Mouse (Mus musculus) forebrain, embryonic 13.5 days (tissue): ENCODE data around the gene Tfap2d. TPM values are rescaled to one million over a fixed set of nuclear protein-coding genes. Genes with fewer than 3 reads are reported as not detected.

Experiments used
- ATAC-seq: fragments of 200-750 bp; cut with Nextera tagmentation; 2 replicates; pipeline ENCODE4 v1.8.0; 2017
- H3K27ac ChIP-seq: fragments of 300-500 bp; sonication (generic); 2 replicates; pipeline ENCODE4 v1.5.1; 2015; ENCODE audit warnings: inconsistent platforms, mild to moderate bottlenecking, moderate library complexity
- H3K27me3 ChIP-seq: fragments of 300-500 bp; sonication (generic); 2 replicates; pipeline ENCODE4 v1.6.1; 2015; ENCODE audit warnings: mild to moderate bottlenecking, inconsistent platforms
- H3K36me3 ChIP-seq: fragments of 300-500 bp; sonication (generic); 2 replicates; pipeline ENCODE4 v1.6.1; 2015; ENCODE audit warnings: mild to moderate bottlenecking, inconsistent platforms; ENCODE audit not compliant: poor library complexity, severe bottlenecking
- H3K4me1 ChIP-seq: fragments of 300-500 bp; sonication (generic); 2 replicates; pipeline ENCODE4 v1.6.1; 2015; ENCODE audit warnings: inconsistent platforms
- H3K4me2 ChIP-seq: fragments of 300-500 bp; sonication (generic); 2 replicates; pipeline ENCODE4 v1.6.1; 2015; ENCODE audit warnings: inconsistent platforms, mild to moderate bottlenecking, moderate library complexity
- H3K4me3 ChIP-seq: fragments of 300-500 bp; sonication (generic); 2 replicates; pipeline ENCODE4 v1.5.1; 2015; ENCODE audit warnings: mild to moderate bottlenecking, inconsistent platforms
- H3K9ac ChIP-seq: fragments of 300-500 bp; sonication (generic); 2 replicates; pipeline ENCODE4 v1.6.1; 2015; ENCODE audit warnings: mild to moderate bottlenecking, inconsistent platforms
- H3K9me3 ChIP-seq: fragments of 300-500 bp; sonication (generic); replicated peaks from 2 replicates; pipeline ENCODE4 v1.6.1; 2016; ENCODE audit warnings: inconsistent platforms
- WGBS: fragments of 180-500 bp; shearing (Covaris S2); methylation state at CpG from one replicate; pipeline ENCODE4 v1.1.7; 2015; 5-methylcytosine and 5-hydroxymethylcytosine counted together
- polyA plus RNA-seq: library from polyadenylated mRNA; unstranded; fragments of >200 nt; fragmentation: Nextera tagmentation; extraction: Ambion mirVana; gene quantifications from 2 replicates; pipeline ENCODE4 v1.2.1, GENCODE M21; 2015

Gene Tfap2d
- polyA plus RNA-seq, result 4.0 and 4.2 TPM in 2 replicates

DNA sequence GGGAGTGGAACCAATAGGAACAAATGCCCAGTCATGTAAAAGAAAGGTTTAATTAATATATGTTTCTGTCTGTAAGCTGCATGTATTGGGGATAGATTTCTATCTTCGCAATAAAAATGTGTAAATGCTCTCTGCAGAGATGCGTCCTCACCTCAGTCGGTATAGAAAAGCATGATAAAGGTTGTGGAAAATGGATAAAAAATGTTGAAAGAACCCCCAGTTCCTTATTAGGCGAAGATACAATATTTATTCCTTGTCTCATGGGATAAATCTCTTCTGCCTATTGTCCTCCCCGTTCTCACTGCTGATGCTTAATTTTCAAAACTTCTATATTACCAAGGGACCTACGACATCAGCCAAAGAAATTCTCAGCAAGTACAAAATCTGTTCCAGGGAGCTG, at the start of gene Tfap2d:
Gene Tfap2d, plus strand, starts transcription at position 392 of the 400 bp plus-strand sequence.
- Histone ChIP-seq H3K4me1 (no peaks in the 10 kb centered on the region), H3K4me3 (peak within 1 kb of the TSS; percentile 14; the same call in 1 of the 2 replicates), H3K9me3 (no peaks in the 10 kb centered on the region), H3K27ac (no peak within 1 kb of the TSS), H3K27me3 (peaks cover 98% of the 10 kb centered on the region), H3K9ac (no peak within 1 kb of the TSS), H3K4me2 (no peak within 1 kb of the TSS), H3K36me3 (no peaks in the 10 kb centered on the region)
- WGBS, result 4% methylated on average over 6 of the region's 6 CpGs
- ATAC-seq, result no peak

DNA sequence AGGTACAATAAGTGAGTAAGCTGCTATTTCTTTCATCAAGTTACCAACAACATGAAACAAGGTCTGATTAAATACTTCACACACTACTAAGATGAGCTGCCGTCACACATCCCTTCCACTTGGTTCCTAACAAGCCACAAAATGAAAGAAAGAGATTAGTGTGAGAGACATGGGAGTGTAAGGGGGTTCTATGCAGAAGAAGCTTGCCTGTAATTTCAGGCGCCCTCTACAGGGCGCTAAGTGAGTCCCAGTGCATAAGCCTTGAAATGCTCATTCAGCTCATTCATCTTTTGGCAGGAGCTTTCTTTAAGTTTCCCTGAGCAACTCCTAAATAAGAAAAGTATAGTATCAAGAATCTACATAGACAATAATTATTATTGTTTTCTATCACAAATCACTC, 46.5 kb upstream of the Tfap2d start:
- H3K9me3 ChIP-seq, result no peaks in the 10 kb centered on the region
- ATAC-seq, result no peak
- H3K27ac ChIP-seq, result no peak overlapping the region
- no peak overlapping the region for H3K9ac ChIP-seq
- H3K27me3 ChIP-seq, result no peaks in the 10 kb centered on the region
- no peak overlapping the region for H3K4me3 ChIP-seq
- no peak overlapping the region for H3K4me2 ChIP-seq
- H3K36me3 ChIP-seq, result no peaks in the 10 kb centered on the region
- 14% methylated on average over 3 of the region's 3 CpGs for WGBS
- H3K4me1 ChIP-seq, result no peaks in the 10 kb centered on the region

DNA sequence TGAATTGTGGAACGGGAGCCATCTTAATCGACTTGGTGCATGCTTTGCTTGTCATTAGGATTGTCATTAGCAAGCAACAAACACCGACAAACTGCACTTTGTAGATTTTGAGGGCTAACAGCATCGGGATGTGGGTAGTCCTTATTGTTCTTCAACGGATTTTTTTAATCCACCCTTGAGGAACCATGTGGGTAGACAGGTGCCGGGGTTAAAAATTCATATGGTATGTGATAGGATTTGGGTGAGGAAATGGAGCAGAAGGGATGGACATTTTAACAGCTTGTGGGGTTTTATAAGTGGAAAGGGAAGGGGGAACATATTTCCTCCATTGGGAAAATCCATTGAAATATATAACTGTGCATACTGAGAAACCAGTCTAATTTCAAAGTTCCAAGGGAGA, 46.0 kb upstream of the Tfap2d start:
- WGBS, result 72% methylated on average over 6 of the region's 6 CpGs
- no peak overlapping the region for H3K27ac ChIP-seq
- no peaks in the 10 kb centered on the region for H3K36me3 ChIP-seq
- H3K9me3 ChIP-seq, result no peaks in the 10 kb centered on the region
- H3K4me2 ChIP-seq, result no peak overlapping the region
- H3K9ac ChIP-seq, result no peak overlapping the region
- H3K4me1 ChIP-seq, result no peaks in the 10 kb centered on the region
- ATAC-seq, result no peak
- H3K4me3 ChIP-seq, result no peak overlapping the region
- no peaks in the 10 kb centered on the region for H3K27me3 ChIP-seq

DNA sequence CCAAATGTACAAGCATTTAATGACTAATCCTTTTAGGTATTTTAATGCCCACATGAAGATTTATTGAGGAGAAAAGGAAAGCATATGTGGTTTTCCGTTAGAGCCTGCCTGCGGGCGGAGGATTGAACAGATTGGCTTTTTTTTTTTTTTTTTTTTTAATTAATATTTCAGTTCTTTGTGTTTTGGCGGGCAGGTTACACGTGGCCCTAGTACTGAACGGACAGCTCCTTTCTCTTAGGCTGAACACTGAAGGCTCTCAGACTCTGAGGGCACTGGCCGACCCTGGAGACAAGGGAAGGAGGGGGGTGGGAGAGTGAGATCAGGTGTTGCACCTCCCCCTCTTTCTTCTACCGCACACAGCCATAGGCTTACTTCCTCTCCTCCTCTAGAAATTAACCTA, 14.7 kb upstream of the Tfap2d start:
- 8% methylated on average over 8 of the region's 8 CpGs for WGBS
- no peak overlapping the region for H3K4me2 ChIP-seq

DNA sequence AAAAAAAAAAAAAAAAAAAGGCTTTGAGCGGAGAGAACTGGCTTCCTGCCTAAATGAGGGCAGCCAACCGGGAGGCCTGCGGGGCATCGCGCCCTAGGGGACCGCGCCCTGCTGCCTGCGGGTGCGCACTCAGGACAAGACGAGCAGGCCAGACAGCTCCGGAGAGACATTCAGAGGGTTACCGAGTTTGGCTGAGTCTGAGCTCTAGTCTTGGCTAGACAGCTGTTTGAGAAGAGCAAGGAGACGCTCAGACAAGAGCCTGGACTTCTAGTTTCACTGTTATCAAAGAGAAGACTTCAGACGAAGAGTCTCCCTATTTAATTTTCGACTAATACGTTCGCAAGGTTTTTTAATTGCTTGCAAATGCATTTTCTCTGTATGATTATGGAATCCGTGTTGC, 5.9 kb upstream of the Tfap2d start:
- peak overlapping the region; percentile 34 for H3K4me2 ChIP-seq
- no peak overlapping the region for H3K9ac ChIP-seq
- under 1% methylated on average over 18 of the region's 18 CpGs for WGBS
- no peaks in the 10 kb centered on the region for H3K9me3 ChIP-seq
- no peak for ATAC-seq
- peaks cover 71% of the 10 kb centered on the region for H3K27me3 ChIP-seq
- no peak overlapping the region for H3K4me3 ChIP-seq
- H3K27ac ChIP-seq, result no peak overlapping the region
- H3K36me3 ChIP-seq, result no peaks in the 10 kb centered on the region
- H3K4me1 ChIP-seq, result no peaks in the 10 kb centered on the region; the same call in 1 of the 2 replicates

More for the DNA sequence above, 14.7 kb upstream of the Tfap2d start:
- Histone ChIP-seq H3K4me1 (no peaks in the 10 kb centered on the region), H3K27ac (no peak overlapping the region), H3K4me3 (no peak overlapping the region), H3K9ac (no peak overlapping the region), H3K27me3 (no peaks in the 10 kb centered on the region), H3K9me3 (no peaks in the 10 kb centered on the region), H3K36me3 (no peaks in the 10 kb centered on the region)
- ATAC-seq, result peak; percentile 50; the same call in 1 of the 2 replicates

DNA sequence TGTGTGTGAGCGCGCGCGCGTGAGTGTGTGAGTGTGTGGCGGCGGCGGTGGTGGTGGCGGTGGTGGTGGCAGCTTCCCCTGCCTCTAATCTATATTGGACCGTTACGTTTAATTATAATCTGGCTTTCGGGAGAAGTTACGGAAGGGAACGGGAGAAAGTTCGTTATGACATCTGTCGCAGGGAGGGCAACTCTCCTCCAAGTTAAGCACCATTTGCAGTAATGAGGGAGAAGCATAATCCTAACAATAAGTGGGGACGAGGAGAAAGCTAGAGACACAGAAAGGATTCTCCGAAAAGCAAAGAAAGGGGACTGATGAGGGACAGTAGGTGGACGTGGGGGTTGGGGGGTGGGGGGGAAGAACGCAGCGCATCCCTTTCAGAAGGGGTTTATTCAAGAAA, 494 bp downstream of the Tfap2d start:
- no peak overlapping the region for H3K9ac ChIP-seq
- under 1% methylated on average over 21 of the region's 21 CpGs for WGBS
- H3K27me3 ChIP-seq, result peaks cover 99% of the 10 kb centered on the region
- H3K9me3 ChIP-seq, result no peaks in the 10 kb centered on the region
- H3K4me1 ChIP-seq, result no peaks in the 10 kb centered on the region
- H3K36me3 ChIP-seq, result no peaks in the 10 kb centered on the region
- H3K4me2 ChIP-seq, result no peak overlapping the region
- no peak for ATAC-seq
- H3K27ac ChIP-seq, result no peak overlapping the region
- H3K4me3 ChIP-seq, result no peak overlapping the region

DNA sequence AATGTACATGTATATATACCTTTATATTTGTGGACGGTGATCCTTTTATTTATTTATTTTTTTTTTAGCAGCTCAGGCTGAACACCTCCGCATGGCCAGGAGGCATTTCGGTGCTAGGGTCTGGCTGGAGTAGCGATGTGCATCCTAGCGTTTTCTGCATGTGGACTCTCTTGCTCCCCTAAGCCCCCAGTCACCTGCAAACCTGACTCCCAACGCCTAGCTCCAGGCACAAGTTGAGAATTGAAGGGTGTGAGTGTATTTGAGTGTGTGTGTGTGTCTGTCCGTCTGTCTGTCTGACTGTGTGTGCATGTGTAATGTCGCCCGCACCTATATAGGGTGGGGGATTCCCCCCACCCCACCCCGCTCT, 937 bp downstream of the Tfap2d start:
- Histone ChIP-seq H3K9ac (no peak overlapping the region), H3K27ac (no peak overlapping the region), H3K4me2 (no peak overlapping the region), H3K36me3 (no peaks in the 10 kb centered on the region), H3K4me1 (no peaks in the 10 kb centered on the region), H3K9me3 (no peaks in the 10 kb centered on the region), H3K4me3 (peak overlapping the region; percentile 14; the same call in 1 of the 2 replicates), H3K27me3 (peaks cover 99% of the 10 kb centered on the region)
- ATAC-seq, result peak; percentile 15; the same call in 1 of the 2 replicates
- whole genome bisulfite sequencing, result under 1% methylated on average over 10 of the region's 10 CpGs

DNA sequence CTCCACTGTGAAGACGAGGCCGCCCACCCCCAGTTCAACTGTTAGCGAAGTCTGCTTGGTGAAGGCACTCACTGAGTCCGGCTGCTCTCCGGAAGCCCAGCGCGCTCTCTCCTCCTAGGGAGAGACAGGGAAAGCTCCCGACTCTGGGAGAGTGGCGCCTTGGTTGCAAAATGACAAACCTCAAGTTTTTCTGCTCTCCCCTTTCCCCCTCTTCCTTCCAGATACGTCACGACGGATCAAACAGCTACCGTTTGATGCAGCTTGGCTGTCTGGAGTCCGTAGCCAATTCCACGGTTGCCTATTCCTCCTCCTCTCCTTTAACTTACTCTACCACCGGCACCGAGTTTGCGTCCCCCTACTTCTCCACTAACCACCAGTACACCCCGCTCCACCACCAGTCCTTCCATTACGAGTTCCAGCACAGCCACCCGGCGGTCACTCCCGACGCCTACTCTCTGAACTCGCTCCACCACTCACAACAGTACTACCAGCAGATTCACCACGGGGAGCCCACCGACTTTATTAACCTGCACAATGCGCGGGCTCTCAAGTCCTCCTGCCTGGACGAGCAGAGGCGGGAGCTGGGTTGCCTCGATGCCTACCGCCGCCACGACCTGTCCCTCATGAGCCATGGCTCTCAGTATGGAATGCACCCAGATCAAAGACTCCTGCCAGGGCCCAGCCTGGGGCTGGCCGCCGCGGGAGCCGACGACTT, 1.5 kb downstream of the Tfap2d start:
- Histone ChIP-seq H3K27me3 (peaks cover 99% of the 10 kb centered on the region), H3K4me3 (peak overlapping the region; percentile 14), H3K4me1 (no peaks in the 10 kb centered on the region), H3K36me3 (no peaks in the 10 kb centered on the region), H3K27ac (no peak overlapping the region), H3K9me3 (no peaks in the 10 kb centered on the region), H3K4me2 (no peak overlapping the region; the same call in 1 of the 2 replicates), H3K9ac (no peak overlapping the region)
- under 1% methylated on average over 40 of the region's 40 CpGs for WGBS
- ATAC-seq, result peak; percentile 37

DNA sequence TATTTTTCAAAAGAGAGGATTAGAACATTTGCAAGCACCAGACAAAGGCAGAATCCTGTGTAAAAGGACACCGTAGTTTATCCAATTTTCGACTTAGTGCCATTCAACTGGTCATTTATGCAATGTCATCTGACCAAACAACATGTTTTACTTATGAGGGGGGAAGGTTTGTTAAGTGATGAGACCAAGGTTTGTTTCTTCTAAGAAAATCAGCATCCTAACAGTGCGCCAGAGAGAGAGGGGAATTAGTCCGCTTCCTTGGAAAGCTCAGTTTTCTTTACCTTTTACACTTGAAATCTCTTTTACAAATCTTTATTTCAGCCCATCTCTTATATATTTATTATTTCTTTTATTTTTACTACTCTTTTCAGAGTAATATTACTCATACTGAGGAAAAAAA, 3.6 kb downstream of the Tfap2d start:
- Histone ChIP-seq H3K27me3 (peaks cover 100% of the 10 kb centered on the region), H3K27ac (no peak overlapping the region), H3K36me3 (no peaks in the 10 kb centered on the region), H3K4me1 (no peaks in the 10 kb centered on the region), H3K9ac (no peak overlapping the region), H3K9me3 (no peaks in the 10 kb centered on the region), H3K4me2 (no peak overlapping the region), H3K4me3 (no peak overlapping the region)
- no peak for ATAC-seq
- WGBS, result 2% methylated on average over 4 of the region's 4 CpGs

DNA sequence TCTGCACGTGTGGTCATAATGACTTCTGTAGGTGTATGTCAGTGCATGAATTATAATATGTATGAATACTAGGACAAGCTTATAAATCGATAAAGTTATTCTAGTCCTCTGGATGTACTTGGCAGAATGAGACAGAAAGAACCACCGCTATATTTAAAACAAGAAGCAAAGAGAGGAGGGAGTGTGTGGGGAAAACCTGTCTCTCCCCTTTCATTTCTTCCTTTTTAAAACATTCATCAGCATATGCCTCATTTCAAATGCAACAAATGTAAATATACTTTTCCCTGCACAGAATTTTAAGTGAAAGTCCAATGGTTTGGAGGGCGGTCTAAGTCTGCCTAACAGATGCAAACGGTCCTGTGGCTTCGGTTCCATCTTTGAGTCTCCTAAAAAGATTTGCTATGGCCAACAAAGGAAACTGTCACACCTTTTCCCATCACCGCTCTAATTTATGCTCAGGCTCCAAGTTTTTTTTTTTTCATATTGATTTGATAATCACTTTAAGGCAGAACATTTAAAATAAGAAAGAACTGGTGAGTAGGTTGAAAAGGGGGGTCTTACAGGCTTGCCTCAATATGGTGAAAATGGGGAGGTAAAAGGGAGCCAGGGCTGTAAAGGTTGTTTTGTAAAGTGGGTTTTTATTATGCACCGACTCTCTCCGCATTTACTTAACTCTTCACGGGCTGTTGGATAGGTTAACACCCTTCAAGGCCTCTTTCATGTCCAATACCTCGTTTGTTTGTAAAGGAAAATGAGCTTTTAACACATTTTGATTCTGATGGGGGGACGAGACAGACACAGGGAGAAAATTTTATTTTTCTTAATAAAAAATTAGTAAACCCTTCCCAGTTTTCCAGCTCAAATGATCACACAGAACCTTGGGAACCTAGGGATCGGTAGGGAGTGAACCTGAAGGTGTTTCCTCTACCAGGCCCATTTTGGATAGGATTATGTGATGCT, 4.3 kb downstream of the Tfap2d start:
- peaks cover 100% of the 10 kb centered on the region for H3K27me3 ChIP-seq
- no peaks in the 10 kb centered on the region for H3K4me1 ChIP-seq
- H3K4me2 ChIP-seq, result no peak overlapping the region
- no peak for ATAC-seq
- WGBS, result 1% methylated on average over 13 of the region's 13 CpGs
- H3K9me3 ChIP-seq, result no peaks in the 10 kb centered on the region
- no peak overlapping the region for H3K4me3 ChIP-seq
- no peak overlapping the region for H3K27ac ChIP-seq
- H3K9ac ChIP-seq, result no peak overlapping the region
- H3K36me3 ChIP-seq, result no peaks in the 10 kb centered on the region

DNA sequence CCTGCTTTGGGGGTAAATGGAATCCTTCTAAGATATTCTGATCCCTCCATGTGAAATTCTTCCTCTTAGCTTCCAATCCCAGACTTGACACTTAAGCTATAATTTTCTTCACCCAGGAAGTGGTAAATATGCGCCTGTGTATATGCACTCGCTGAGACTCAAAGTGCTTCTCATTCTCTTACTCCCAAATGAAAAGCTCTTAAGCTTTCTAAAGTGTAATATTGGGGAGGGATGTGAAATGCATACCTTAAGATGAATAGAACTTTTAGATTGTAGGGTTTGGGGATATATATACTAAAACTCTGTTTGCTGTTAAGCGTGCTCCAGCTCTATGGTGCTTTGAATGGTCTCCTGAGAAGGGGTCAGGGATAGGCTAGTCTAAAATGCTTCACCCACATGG, 5.0 kb downstream of the Tfap2d start:
- peak overlapping the region; percentile 31; the same call in 1 of the 2 replicates for H3K27ac ChIP-seq
- no peak overlapping the region for H3K4me3 ChIP-seq
- H3K9me3 ChIP-seq, result no peaks in the 10 kb centered on the region
- no peaks in the 10 kb centered on the region for H3K4me1 ChIP-seq
- ATAC-seq, result no peak
- no peak overlapping the region for H3K9ac ChIP-seq
- under 1% methylated on average over 3 of the region's 3 CpGs for WGBS
- peaks cover 100% of the 10 kb centered on the region for H3K27me3 ChIP-seq
- H3K4me2 ChIP-seq, result no peak overlapping the region
- no peaks in the 10 kb centered on the region for H3K36me3 ChIP-seq

DNA sequence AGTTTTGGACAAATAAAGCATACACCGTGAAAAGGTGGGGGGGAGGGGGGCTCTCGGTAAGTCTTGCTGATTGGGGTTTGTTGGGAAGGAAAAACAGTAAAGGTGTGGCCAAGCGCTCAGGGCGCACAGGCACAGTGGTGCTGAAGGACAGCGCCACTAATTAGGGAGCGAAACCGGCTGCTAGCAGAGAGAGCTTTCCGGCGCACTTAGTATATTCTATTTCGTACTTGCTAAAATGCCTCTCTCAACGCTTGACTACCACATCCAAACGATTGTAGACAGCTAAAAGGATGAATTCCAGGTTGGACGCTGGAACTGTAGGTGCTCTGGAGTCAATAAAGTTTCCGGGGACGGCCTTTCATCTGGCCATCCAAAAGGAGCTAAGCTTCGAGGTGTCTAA, 6.9 kb downstream of the Tfap2d start:
- Histone ChIP-seq H3K9ac (no peak overlapping the region), H3K4me3 (no peak overlapping the region), H3K4me2 (no peak overlapping the region), H3K4me1 (no peaks in the 10 kb centered on the region), H3K27ac (no peak overlapping the region), H3K36me3 (no peaks in the 10 kb centered on the region), H3K9me3 (no peaks in the 10 kb centered on the region), H3K27me3 (peaks cover 98% of the 10 kb centered on the region)
- no peak for ATAC-seq
- WGBS, result under 1% methylated on average over 16 of the region's 16 CpGs
